Mouse (Mus musculus) E14TG2a.4 (cell line): ENCODE measurements around the gene Dbn1.

ENCODE experiments used
- CTCF ChIP-seq: conservative IDR thresholded peaks from 2 replicates; pipeline ENCODE4 v1.5.1; 2014; ENCODE audit warnings: low read length
- POU5F1 ChIP-seq: IDR thresholded peaks from 2 replicates; pipeline ENCODE4 v1.6.1; 2014; ENCODE audit warnings: low read length, borderline replicate concordance

- TF ChIP-seq CTCF (no peak), POU5F1 (no peak)
Observed at GRCm38 (mm10) chr13:55465830-55466440, 22.0 kb downstream of the Dbn1 start.
